In genomic region chr9:42388490-42388889, GRCm38 (mm10) we compare ENCODE assay signal across 11 mouse cellular contexts. TPM values are rescaled to one million over a fixed set of nuclear protein-coding genes. Genes with fewer than 3 reads are reported as not detected.
A peak's percentile ranks its signal among the peaks of the same experiment; 100 is the strongest.
DNase-seq lines count a peak whose midpoint lies in the region; ATAC-seq and TF ChIP-seq lines count a peak whose summit lies in the region.
"Had no signal": no experiment of that assay in that cellular context is flagged by ENCODE, and none has a peak within 500 bp of the region (broad histone marks: within the 10 kb centered on the region; RNA-seq: fewer than 3 reads in every experiment).

No protein-coding gene starts in this region.

- no peak overlapping the region for H3K9ac ChIP-seq in liver, adult 2 months (ENCODE audit: low read depth, low read length)
- H3K9ac ChIP-seq in liver, embryonic 12.5 days: no peak overlapping the region
- H3K9ac ChIP-seq in CH12.LX (ENCODE audit: insufficient read depth, low read depth): no peak overlapping the region
- H3K9ac ChIP-seq: liver, embryonic 13.5 days had no signal

- H3K79me2 ChIP-seq in liver, adult 2 months (ENCODE audit: control insufficient read depth, insufficient read depth, low read length): no peaks in the 10 kb centered on the region
- H3K79me2 ChIP-seq in CH12.LX (replicated peaks; ENCODE audit: control insufficient read depth, extremely low read depth, insufficient read depth, poor library complexity, severe bottlenecking): no peaks in the 10 kb centered on the region

- no peaks in the 10 kb centered on the region for H3K36me3 ChIP-seq in liver, adult 2 months (ENCODE audit: control insufficient read depth, insufficient read depth, low read length)
- no peaks in the 10 kb centered on the region for H3K36me3 ChIP-seq in liver, embryonic 12.5 days
- H3K36me3 ChIP-seq in CH12.LX (replicated peaks in 1 of 2; ENCODE audit: control insufficient read depth in 1 of 2, insufficient read depth in 1 of 2, low read length in 1 of 2): no peaks in the 10 kb centered on the region
- H3K36me3 ChIP-seq: liver, embryonic 13.5 days had no signal

- TF ChIP-seq CTCF in gastrocnemius, adult 2 months (IDR thresholded peaks at IDR 0.05): peak; percentile 49
- peak; percentile 9; the same call in 1 of the 2 replicates for TF ChIP-seq CTCF in liver, adult 2 months (IDR thresholded peaks at IDR 0.05; ENCODE audit: low read depth, low read length)
- TF ChIP-seq CTCF in CH12.LX (conservative IDR thresholded peaks at IDR 0.05 in 1 of 2, IDR thresholded peaks at IDR 0.05 in 1 of 2; ENCODE audit: low read depth in 2 of 2, low read length in 2 of 2): peak; percentile 14 to 72; a peak in 2 of 4 replicates

- WGBS in liver, adult 2 months: 33% methylated on average over 4 of the region's 4 CpGs
- WGBS in liver, embryonic 12.5 days (ENCODE audit: insufficient replicate concordance): 49% methylated on average over 4 of the region's 4 CpGs

- peak; percentile 79 for TF ChIP-seq RAD21 in CH12.LX (IDR thresholded peaks at IDR 0.05; ENCODE audit: low read depth, low read length)

- no peak for DNase-seq in gastrocnemius, adult 2 months
- DNase-seq in gastrocnemius, adult 8-10 months (ENCODE audit: low spot score in 2 of 2): no peak
- DNase-seq in liver, adult 2 months (ENCODE audit: extremely low read depth, low read depth, low spot score): no peak
- DNase-seq in CH12.LX (ENCODE audit: extremely low read depth): peak; percentile 37
- DNase-seq in gastrocnemius, postnatal 14 days: no peak
- no peak for DNase-seq in ovary, postnatal 10 days (ENCODE audit: low spot score)
- DNase-seq: gastrocnemius, postnatal 36 days; kidney, adult 8-10 months; liver, embryonic 13.5 days had no signal

- no peaks in the 10 kb centered on the region for H3K9me3 ChIP-seq in liver, embryonic 12.5 days (replicated peaks)
- no peaks in the 10 kb centered on the region for H3K9me3 ChIP-seq in CH12.LX (replicated peaks; ENCODE audit: low read length)
- H3K9me3 ChIP-seq: liver, embryonic 13.5 days had no signal

- no peak for TF ChIP-seq POLR2A in liver, adult 2 months (IDR thresholded peaks at IDR 0.05; ENCODE audit: extremely low read depth, insufficient read depth, low read length)
- TF ChIP-seq POLR2A in CH12.LX (IDR thresholded peaks at IDR 0.05; ENCODE audit: low read depth, low read length): no peak

- no peak overlapping the region for H3K4me3 ChIP-seq in gastrocnemius, adult 2 months
- H3K4me3 ChIP-seq in liver, adult 2 months (ENCODE audit: insufficient read depth, low read depth, low read length): no peak overlapping the region
- H3K4me3 ChIP-seq in liver, embryonic 12.5 days: no peak overlapping the region
- H3K4me3 ChIP-seq in CH12.LX (replicated peaks in 1 of 3; ENCODE audit: low read depth in 2 of 3, low read length in 2 of 3, poor library complexity in 1 of 3): no peak overlapping the region
- H3K4me3 ChIP-seq: liver, embryonic 13.5 days had no signal

- no peaks in the 10 kb centered on the region for H3K27me3 ChIP-seq in liver, adult 2 months (ENCODE audit: control insufficient read depth, insufficient read depth, low read length)
- H3K27me3 ChIP-seq in liver, embryonic 12.5 days (replicated peaks): peaks cover 9% of the 10 kb centered on the region; the same call in 1 of the 2 replicates
- peaks cover 1% of the 10 kb centered on the region for H3K27me3 ChIP-seq in CH12.LX (replicated peaks)
- H3K27me3 ChIP-seq: liver, embryonic 13.5 days had no signal

- in situ Hi-C loops in CH12.LX (cut with MboI; ENCODE audit: low pct_ligation_motif_present, low pct_unique_long_range_greater_than_20kb, low sequenced_read_pairs): loop anchor here (25.0 kb wide), 1 partner anchor 399 kb away; no protein-coding TSS in a partner anchor

- TF ChIP-seq EP300 in CH12.LX (IDR thresholded peaks at IDR 0.05; ENCODE audit: low read length): no peak

- ATAC-seq in liver, embryonic 12.5 days: no peak
- 0 out of 2 replicates have a peak, but pooled peaks have one; percentile 22 for ATAC-seq in common myeloid progenitor, adult 5-6 weeks (replicated peaks; ENCODE audit: low read depth, poor library complexity, severe bottlenecking)

- intact Hi-C loops in gastrocnemius, adult 2 months (cut with DNase I): no loop called here
- intact Hi-C loops in gastrocnemius, postnatal 14 days (cut with DNase I; ENCODE audit: low total_unique reads): no loop called here

- no peaks in the 10 kb centered on the region for H3K4me1 ChIP-seq in liver, adult 2 months (ENCODE audit: control insufficient read depth, insufficient read depth, low read length)
- no peaks in the 10 kb centered on the region for H3K4me1 ChIP-seq in liver, embryonic 12.5 days
- peaks cover 13 to 27% of the 10 kb centered on the region in 2 experiments; a peak in 3 of 4 replicates for H3K4me1 ChIP-seq in CH12.LX (ENCODE audit: control insufficient read depth in 1 of 2, insufficient read depth in 2 of 2)
- H3K4me1 ChIP-seq: liver, embryonic 13.5 days had no signal

- H3K4me2 ChIP-seq in liver, embryonic 12.5 days: no peak overlapping the region
- H3K4me2 ChIP-seq in CH12.LX (ENCODE audit: insufficient read depth, low read depth, poor library complexity, severe bottlenecking): no peak overlapping the region
- H3K4me2 ChIP-seq: liver, embryonic 13.5 days had no signal

- dilution Hi-C loops in CH12.LX (cut with MboI; ENCODE audit: extremely low pct_ligation_motif_present, extremely low pct_unique_long_range_greater_than_20kb, low sequenced_read_pairs): no loop called here

- H3K27ac ChIP-seq in gastrocnemius, adult 2 months: no peak overlapping the region
- H3K27ac ChIP-seq in liver, adult 2 months (replicated peaks; ENCODE audit: insufficient read depth, low read depth, low read length): no peak overlapping the region
- H3K27ac ChIP-seq in liver, embryonic 12.5 days: no peak overlapping the region
- H3K27ac ChIP-seq in CH12.LX (ENCODE audit: insufficient read depth, low read depth): no peak overlapping the region
- H3K27ac ChIP-seq: liver, embryonic 13.5 days had no signal

TF ChIP-seq in CH12.LX, 34 proteins besides CTCF, POLR2A, EP300 and RAD21:
- no peak for TF ChIP-seq MYC (IDR thresholded peaks at IDR 0.05; ENCODE audit: low read depth, low read length)
- peak; percentile 52 for TF ChIP-seq SMC3 (IDR thresholded peaks at IDR 0.05; ENCODE audit: low read depth, low read length)

RNA-seq across cellular contexts. Expression of gene Tecta, which starts 11.2 kb away (rescaled TPM):
- 1 to 10 TPM in 1 of 2 experiments, under 1 TPM in 1; 0.77 to 1.2 TPM for total RNA-seq in gastrocnemius, adult 2 months (2021)
- under 1 TPM; 0.31 to 0.51 (median 0.33) TPM for total RNA-seq in gastrocnemius, adult 8-10 months (2022)
- total RNA-seq in liver, adult 2 months (2014; rRNA removed): not detected in 2 replicates
- not detected in 2 replicates for polyA plus RNA-seq in liver, adult 2 months (2012; rRNA removed)
- 0.06 and 0.07 TPM in 2 replicates for polyA plus RNA-seq in liver, embryonic 12.5 days (2016; fragmentation: Nextera tagmentation; extraction: Ambion mirVana)
- total RNA-seq in CH12.LX (2012; rRNA removed): 0.04 TPM in 1 of 2 replicates, not detected in the other
- total RNA-seq in CH12.LX (2014; rRNA removed): not detected in 2 replicates
- polyA plus RNA-seq in CH12.LX (2012; ENCODE audit: insufficient read length, low read depth): 0.09 TPM in 1 of 2 replicates, not detected in the other
- total RNA-seq in common myeloid progenitor, adult 5-6 weeks (2017): under 0.01 TPM in 1 of 2 replicates, not detected in the other
- under 1 TPM; 0.11 to 0.27 TPM for total RNA-seq in gastrocnemius, postnatal 14 days (2021)
